Mouse (Mus musculus) frontal cortex, postnatal 25 days (tissue): ENCODE measurements around the gene Rac1.
"Not testable (repeated sequence)": the region's sequence is repeated elsewhere in the genome, so short reads cannot be mapped to it uniquely, and the experiment has no call there.

Source experiments
- DNase-seq, 2 experiments: peaks; one replicate each; pipeline ENCODE4 v3.0.0; 2022; ENCODE audit warnings: low spot score in 2 of 2

The Rac1 gene

GRCm38 (mm10) chr5:143527486-143528307 lies at the start of gene Rac1:
Gene Rac1 (minus strand): TSS chr5:143528036.
- DNase-seq: peak; percentile 93 to 94

GRCm38 (mm10) chr5:143574261-143575178 lies 46.7 kb upstream of the Rac1 start:
- no peak for DNase-seq

GRCm38 (mm10) chr5:143573067-143573466 lies 45.2 kb upstream of the Rac1 start:
- DNase-seq: no peak

- no peak for DNase-seq
These were observed 44.4 kb upstream of the Rac1 start for GRCm38 (mm10) chr5:143572195-143572594.

GRCm38 (mm10) chr5:143567860-143568259 lies 40.0 kb upstream of the Rac1 start:
- peak; percentile 86 to 88 for DNase-seq

- DNase-seq: no peak
These were observed 39.4 kb upstream of the Rac1 start for GRCm38 (mm10) chr5:143567258-143567670.

GRCm38 (mm10) chr5:143566804-143567203 lies 39.0 kb upstream of the Rac1 start:
- not testable (repeated sequence) for DNase-seq

GRCm38 (mm10) chr5:143561544-143562185 lies 33.8 kb upstream of the Rac1 start:
- DNase-seq: peak in 1 of 2 experiments; percentile 23

- DNase-seq: no peak
These were observed 33.2 kb upstream of the Rac1 start for GRCm38 (mm10) chr5:143561009-143561408.

- no peak for DNase-seq
These were observed 30.9 kb upstream of the Rac1 start for GRCm38 (mm10) chr5:143558731-143559130.

- DNase-seq: no peak
These were observed 27.4 kb upstream of the Rac1 start for GRCm38 (mm10) chr5:143555233-143555632.

- peak in 1 of 2 experiments; percentile 8 for DNase-seq
These were observed 25.1 kb upstream of the Rac1 start for GRCm38 (mm10) chr5:143552911-143553310.

- DNase-seq: not testable (repeated sequence)
These were observed 21.1 kb upstream of the Rac1 start for GRCm38 (mm10) chr5:143548922-143549321.

- peak; percentile 90 to 92 for DNase-seq
These were observed 20.6 kb upstream of the Rac1 start for GRCm38 (mm10) chr5:143548401-143548846.

- no peak for DNase-seq
These were observed 20.0 kb upstream of the Rac1 start for GRCm38 (mm10) chr5:143547866-143548265.

- peak; percentile 69 to 71 for DNase-seq
These were observed 19.5 kb upstream of the Rac1 start for GRCm38 (mm10) chr5:143547384-143547783.

- DNase-seq: no peak
These were observed 11.3 kb upstream of the Rac1 start for GRCm38 (mm10) chr5:143539111-143539510.

GRCm38 (mm10) chr5:143537022-143537421 lies 9.2 kb upstream of the Rac1 start:
- DNase-seq: no peak

GRCm38 (mm10) chr5:143534922-143535321 lies 7.1 kb upstream of the Rac1 start:
- no peak for DNase-seq

- DNase-seq: no peak
These were observed 2.9 kb upstream of the Rac1 start for GRCm38 (mm10) chr5:143530715-143531114.

GRCm38 (mm10) chr5:143528308-143528683 lies 460 bp upstream of the Rac1 start:
- DNase-seq: no peak
